Mouse (Mus musculus) spleen, adult 12 weeks (tissue): ENCODE results near the gene Pla2g7.

Experiments used
- DNase-seq: peaks from one replicate; pipeline ENCODE4 v3.0.0; 2022; ENCODE audit warnings: low spot score

The Pla2g7 gene

GRCm38 (mm10) chr17:43645136-43645535 is 77.2 kb downstream of the Pla2g7 start:
- DNase-seq = no peak

- no peak for DNase-seq
Measured at GRCm38 (mm10) chr17:43646925-43647324, 79.0 kb downstream of the Pla2g7 start.

GRCm38 (mm10) chr17:43649641-43650436 is 81.9 kb downstream of the Pla2g7 start:
- DNase-seq = no peak

GRCm38 (mm10) chr17:43651314-43652046 is 83.6 kb downstream of the Pla2g7 start:
- DNase-seq = no peak
